Mouse (Mus musculus) heart, embryonic 10.5 days (tissue): ENCODE data around the gene Ankrd28. TPM values are rescaled to one million over a fixed set of nuclear protein-coding genes. Genes with fewer than 3 reads are reported as not detected.

Source experiments
- DNase-seq: peaks from one replicate; pipeline ENCODE4 v3.0.0-alpha.2; 2017; ENCODE audit warnings: low spot score
- H3K27ac ChIP-seq: fragments of 300-500 bp; sonication (generic); 2 replicates; pipeline ENCODE4 v1.5.1; 2016; ENCODE audit warnings: mild to moderate bottlenecking
- H3K27me3 ChIP-seq: fragments of 300-500 bp; sonication (generic); 2 replicates; pipeline ENCODE4 v1.6.1; 2016; ENCODE audit warnings: mild to moderate bottlenecking; ENCODE audit not compliant: poor library complexity, insufficient read depth, severe bottlenecking
- H3K36me3 ChIP-seq: fragments of 300-500 bp; sonication (generic); 2 replicates; pipeline ENCODE4 v1.6.1; 2016; ENCODE audit warnings: mild to moderate bottlenecking, moderate library complexity
- H3K4me1 ChIP-seq: fragments of 300-500 bp; sonication (generic); 2 replicates; pipeline ENCODE4 v1.6.1; 2016; ENCODE audit warnings: mild to moderate bottlenecking
- H3K4me3 ChIP-seq: fragments of 300-500 bp; sonication (generic); 2 replicates; pipeline ENCODE4 v1.5.1; 2016; ENCODE audit warnings: mild to moderate bottlenecking, moderate library complexity
- H3K9me3 ChIP-seq: fragments of 300-500 bp; sonication (generic); 2 replicates; pipeline ENCODE4 v1.6.1; 2016; ENCODE audit warnings: mild to moderate bottlenecking, moderate library complexity
- WGBS: fragments of 180-500 bp; shearing (Covaris S2); methylation state at CpG from one replicate; pipeline ENCODE4 v1.1.7; 2016; 5-methylcytosine and 5-hydroxymethylcytosine counted together
- polyA plus RNA-seq: library from polyadenylated mRNA; unstranded; fragments of >200 nt; fragmentation: Nextera tagmentation; extraction: Ambion mirVana; gene quantifications from 2 replicates; pipeline ENCODE4 v1.2.1, GENCODE M21; 2016

The Ankrd28 gene
- polyA plus RNA-seq, 1 experiment from 2014 or later, result 7.3 TPM

DNA sequence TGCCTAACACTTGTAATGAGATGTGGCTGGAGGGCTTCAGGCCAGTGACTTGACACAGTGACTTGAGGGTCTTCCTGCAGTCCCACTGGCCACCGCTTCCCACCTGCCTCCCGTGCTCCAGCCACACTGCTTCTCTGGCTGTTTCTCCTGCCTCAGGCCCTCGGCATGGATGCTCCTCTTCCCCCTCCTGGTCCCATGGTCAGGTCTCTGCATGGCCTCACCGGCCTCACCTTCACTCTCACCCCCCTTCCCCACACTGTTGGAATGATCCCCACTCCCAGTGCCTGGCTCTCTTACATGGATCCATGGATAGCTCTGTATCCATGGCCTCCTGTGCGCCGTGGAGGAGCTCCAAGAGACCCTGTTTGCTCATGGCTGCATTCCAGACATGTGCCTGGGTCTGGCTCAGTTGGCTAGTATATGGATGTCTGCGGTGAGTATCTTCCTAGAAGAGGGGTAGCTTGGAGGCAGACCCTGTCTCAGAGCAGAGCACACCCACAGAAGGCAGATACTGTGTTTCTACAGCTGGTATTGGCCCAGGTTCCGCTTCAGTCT, 172.2 kb downstream of the Ankrd28 start:
- Histone ChIP-seq H3K9me3 (no peaks in the 10 kb centered on the region), H3K27me3 (no peaks in the 10 kb centered on the region), H3K36me3 (no peaks in the 10 kb centered on the region), H3K27ac (peak overlapping the region; percentile 94), H3K4me1 (peaks cover 67% of the 10 kb centered on the region), H3K4me3 (no peak overlapping the region)
- WGBS, result 91% methylated on average over 8 of the region's 8 CpGs
- no peak for DNase-seq

DNA sequence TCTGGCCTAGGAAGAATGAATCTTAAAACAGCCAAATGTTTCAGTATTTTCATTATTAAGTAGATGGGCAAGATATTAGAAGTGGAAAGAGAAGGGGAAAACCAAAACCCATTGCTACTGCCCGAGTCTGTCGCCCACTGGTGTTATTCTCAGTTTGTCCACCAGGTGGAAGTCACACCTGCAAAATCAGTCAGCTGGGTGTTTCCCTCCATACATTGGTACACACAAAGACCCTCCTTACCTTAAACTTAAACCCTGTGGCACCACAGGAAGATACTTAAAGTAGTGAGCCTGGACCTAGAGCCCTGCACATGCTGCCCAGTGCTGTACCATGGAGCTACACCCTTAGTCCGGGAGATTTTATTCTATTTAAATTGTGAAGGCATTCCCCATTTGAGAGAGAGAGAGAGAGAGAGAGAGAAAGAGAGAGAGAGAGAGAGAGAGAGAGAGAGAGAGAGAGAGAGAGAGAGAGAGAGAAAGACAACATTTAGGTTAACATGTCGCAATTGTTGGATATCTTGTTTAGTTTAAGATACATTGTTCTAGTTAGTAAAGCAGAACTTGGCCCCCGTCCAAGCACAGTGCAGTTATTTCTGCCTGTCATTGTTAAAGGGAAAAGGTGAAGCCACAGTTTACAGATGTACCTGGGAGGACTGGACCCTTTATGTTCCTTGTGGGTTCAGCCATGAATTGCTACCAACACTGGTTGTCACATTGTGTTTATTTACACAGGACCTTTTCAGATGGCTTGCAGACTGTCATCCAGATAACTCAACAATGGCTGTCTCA, 173.4 kb downstream of the Ankrd28 start:
- Histone ChIP-seq H3K4me1 (peaks cover 66% of the 10 kb centered on the region), H3K4me3 (no peak overlapping the region), H3K36me3 (no peaks in the 10 kb centered on the region), H3K27ac (peak overlapping the region; percentile 65; the same call in 1 of the 2 replicates), H3K9me3 (no peaks in the 10 kb centered on the region), H3K27me3 (no peaks in the 10 kb centered on the region)
- DNase-seq, result no peak
- WGBS, result 40% methylated on average over 5 of the region's 5 CpGs

DNA sequence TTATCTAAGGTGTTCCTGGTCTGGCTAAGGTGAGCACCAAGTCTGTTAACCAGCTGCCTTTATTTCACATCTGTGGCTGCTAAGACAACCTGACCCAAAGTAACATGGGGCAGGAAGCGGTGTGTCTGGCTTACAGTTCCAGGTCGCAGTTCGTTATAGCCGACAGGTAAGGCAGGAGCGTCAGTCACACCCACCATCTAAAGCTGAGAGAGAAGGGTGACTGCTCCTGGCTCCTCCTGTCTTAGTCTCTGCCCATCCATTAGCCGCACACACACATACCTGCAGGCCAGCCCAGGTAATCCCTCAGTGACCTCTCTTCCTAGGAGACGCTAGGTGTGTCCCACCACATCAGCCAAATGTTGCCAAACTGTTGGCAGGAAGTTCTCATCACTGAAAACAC, 174.1 kb downstream of the Ankrd28 start:
- H3K36me3 ChIP-seq, result no peaks in the 10 kb centered on the region
- H3K9me3 ChIP-seq, result no peaks in the 10 kb centered on the region
- H3K4me3 ChIP-seq, result no peak overlapping the region
- DNase-seq, result no peak
- no peaks in the 10 kb centered on the region for H3K27me3 ChIP-seq
- peaks cover 64% of the 10 kb centered on the region for H3K4me1 ChIP-seq
- H3K27ac ChIP-seq, result no peak overlapping the region
- WGBS, result 68% methylated on average over 7 of the region's 7 CpGs

DNA sequence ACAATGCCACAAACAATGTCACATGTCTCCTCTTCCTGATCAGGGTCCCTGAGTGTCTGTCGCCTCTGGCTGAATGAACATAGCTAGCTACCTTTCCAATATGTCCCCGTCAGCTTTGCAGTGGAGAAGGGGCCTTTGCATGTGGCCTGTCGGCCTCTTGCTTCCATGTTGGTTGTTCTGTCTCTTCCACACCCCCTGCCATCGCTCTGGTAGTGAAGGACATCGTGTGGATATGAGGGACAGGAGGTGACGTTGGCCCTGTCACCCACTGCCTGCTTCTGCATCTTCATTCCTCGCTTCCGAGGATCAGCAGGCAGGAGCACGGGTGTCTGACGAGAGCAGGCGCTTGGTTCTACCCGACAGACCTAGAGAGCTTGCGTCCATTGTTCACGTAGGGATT, 175.0 kb downstream of the Ankrd28 start:
- H3K36me3 ChIP-seq, result peaks cover under 1% of the 10 kb centered on the region; the same call in 1 of the 2 replicates
- no peak overlapping the region for H3K4me3 ChIP-seq
- no peaks in the 10 kb centered on the region for H3K9me3 ChIP-seq
- 82% methylated on average over 14 of the region's 14 CpGs for WGBS
- no peak overlapping the region for H3K27ac ChIP-seq
- no peaks in the 10 kb centered on the region for H3K27me3 ChIP-seq
- no peak for DNase-seq
- peaks cover 60% of the 10 kb centered on the region for H3K4me1 ChIP-seq

DNA sequence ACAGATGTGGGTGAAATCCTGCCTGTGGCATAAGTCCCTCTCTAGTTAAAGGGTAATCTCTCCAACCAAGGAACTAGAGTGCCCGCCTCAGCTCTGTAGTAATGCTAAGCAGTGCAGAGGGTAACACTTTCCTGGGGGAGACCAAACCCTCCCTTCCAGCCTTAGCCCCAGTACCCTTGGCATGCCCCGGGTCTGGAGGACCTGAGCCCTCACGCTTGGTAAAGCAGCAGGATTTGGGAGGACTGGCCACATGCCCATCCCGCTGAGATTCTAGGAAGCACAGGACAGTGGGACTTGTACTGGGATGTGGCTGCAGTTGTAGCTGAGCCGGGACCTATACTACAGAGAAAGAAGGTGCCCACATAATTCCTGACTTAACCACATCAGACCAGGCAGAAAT, 175.6 kb downstream of the Ankrd28 start:
- H3K9me3 ChIP-seq, result no peaks in the 10 kb centered on the region
- DNase-seq, result no peak

DNA sequence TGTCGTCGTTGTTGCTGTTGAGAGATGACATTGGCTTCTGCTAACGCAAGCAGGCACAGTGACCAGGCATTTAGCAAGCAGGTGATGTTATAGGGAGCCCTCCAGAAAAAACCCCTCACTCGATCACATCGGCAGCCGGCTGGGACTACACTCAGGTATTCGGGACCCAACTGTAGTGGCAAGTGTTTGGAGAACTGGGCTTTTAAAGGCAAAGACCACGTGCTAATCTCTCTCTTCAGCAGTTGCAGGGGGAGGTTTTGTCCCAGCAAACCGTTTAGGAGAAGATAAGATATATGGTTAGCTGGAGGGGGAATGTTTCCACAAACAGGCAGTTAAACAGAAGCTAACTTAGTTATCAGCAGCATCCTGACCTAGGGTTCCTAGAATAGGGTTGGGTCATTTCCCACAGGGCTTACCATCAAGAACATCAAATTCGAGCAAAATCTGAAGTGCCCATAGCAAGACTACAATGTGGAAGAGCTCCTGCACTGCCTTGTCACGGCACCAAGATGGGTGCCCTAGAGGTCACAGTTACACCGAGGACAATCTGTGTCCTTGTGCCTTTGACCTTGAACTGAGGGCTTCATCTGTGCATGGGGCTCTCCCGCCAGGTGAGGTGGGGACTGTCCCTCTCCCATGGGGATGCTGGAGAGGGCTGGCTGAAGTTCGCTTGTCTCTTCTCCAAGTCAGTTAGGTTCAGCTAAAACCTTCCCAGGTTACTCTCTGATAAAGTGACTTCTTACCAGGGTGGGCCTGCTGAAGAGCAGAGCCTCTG, 177.2 kb downstream of the Ankrd28 start:
- Histone ChIP-seq H3K36me3 (peaks cover 2% of the 10 kb centered on the region; the same call in 1 of the 2 replicates), H3K9me3 (no peaks in the 10 kb centered on the region), H3K27ac (peak overlapping the region; percentile 42), H3K4me1 (peaks cover 41% of the 10 kb centered on the region), H3K4me3 (no peak overlapping the region), H3K27me3 (no peaks in the 10 kb centered on the region)
- WGBS, result 55% methylated on average over 14 of the region's 14 CpGs
- DNase-seq, result no peak

More for the DNA sequence above, 175.6 kb downstream of the Ankrd28 start:
- H3K4me1 ChIP-seq, result peaks cover 55% of the 10 kb centered on the region
- 87% methylated on average over 5 of the region's 5 CpGs for WGBS
- H3K27ac ChIP-seq, result no peak overlapping the region
- no peaks in the 10 kb centered on the region for H3K27me3 ChIP-seq
- no peak overlapping the region for H3K4me3 ChIP-seq
- H3K36me3 ChIP-seq, result peaks cover 2% of the 10 kb centered on the region; the same call in 1 of the 2 replicates

DNA sequence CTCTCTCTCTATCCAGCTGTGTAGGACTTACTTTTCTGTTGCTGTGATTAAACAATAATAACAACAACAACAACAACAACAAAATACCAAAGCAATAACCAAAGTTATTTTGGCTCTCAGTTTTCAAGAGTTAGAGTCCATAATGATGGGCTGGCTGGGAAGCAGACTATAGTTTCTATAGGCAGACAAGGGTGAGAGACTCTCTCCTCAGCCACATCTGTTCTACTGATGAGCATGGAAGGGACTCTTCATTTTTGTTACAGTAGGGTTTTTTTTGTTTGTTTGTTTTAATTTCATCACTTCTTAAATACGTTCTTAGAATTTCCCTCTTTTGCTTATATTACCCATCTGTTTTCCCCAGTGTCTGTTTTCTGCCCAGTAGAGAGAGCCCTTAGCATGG, 177.8 kb downstream of the Ankrd28 start:
- peak overlapping the region; percentile 42 for H3K27ac ChIP-seq
- H3K36me3 ChIP-seq, result peaks cover 2% of the 10 kb centered on the region; the same call in 1 of the 2 replicates
- WGBS, result 98% methylated on average over 1 of the region's 1 CpGs
- peaks cover 35% of the 10 kb centered on the region for H3K4me1 ChIP-seq
- no peaks in the 10 kb centered on the region for H3K27me3 ChIP-seq
- no peak for DNase-seq
- no peaks in the 10 kb centered on the region for H3K9me3 ChIP-seq
- no peak overlapping the region for H3K4me3 ChIP-seq

DNA sequence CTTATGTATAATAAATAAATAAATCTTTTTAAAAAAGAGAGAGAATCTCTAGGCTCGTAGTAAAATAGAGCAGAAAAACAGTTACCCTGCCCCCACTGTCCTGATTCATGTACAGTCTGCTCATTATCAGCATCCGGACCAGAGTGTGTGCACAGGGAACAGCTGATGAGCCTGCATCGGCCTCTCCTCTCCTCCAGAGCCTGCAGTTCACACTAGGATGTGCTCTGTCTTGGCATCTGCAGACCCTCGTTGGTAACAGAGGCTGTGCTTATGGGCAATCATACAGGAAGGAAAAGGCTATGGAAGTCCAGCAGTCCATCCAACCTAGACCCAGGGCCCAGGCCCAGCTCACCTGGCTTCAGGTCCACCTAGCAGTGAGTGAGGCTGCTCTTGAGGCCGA, 178.3 kb downstream of the Ankrd28 start:
- peaks cover 2% of the 10 kb centered on the region; the same call in 1 of the 2 replicates for H3K36me3 ChIP-seq
- H3K27me3 ChIP-seq, result no peaks in the 10 kb centered on the region
- no peak overlapping the region for H3K4me3 ChIP-seq
- H3K9me3 ChIP-seq, result no peaks in the 10 kb centered on the region
- no peak for DNase-seq
- WGBS, result 45% methylated on average over 5 of the region's 5 CpGs
- peak overlapping the region; percentile 31 for H3K27ac ChIP-seq
- peaks cover 30% of the 10 kb centered on the region for H3K4me1 ChIP-seq

DNA sequence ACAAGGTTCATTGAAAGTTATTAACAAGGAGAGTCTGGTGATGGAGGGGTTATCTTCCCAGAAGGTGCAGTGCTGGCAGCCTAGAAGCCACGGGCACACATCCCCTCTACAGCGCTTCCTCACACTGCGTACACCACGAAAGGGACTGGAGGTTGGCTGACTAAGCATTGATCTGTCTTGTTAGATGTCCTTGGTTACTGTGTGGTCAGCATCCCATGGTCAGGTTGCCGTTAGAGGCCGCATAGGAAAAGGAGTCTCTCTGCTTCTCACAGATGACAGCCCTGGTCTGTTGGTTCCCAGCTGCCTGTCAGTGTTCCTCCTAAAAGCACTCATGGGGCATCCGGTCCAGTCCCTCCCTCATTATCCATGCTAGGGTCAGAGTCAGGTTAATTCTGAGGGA, 179.2 kb downstream of the Ankrd28 start:
- Histone ChIP-seq H3K4me3 (no peak overlapping the region), H3K9me3 (no peaks in the 10 kb centered on the region), H3K4me1 (peaks cover 26% of the 10 kb centered on the region), H3K36me3 (peaks cover 2% of the 10 kb centered on the region; the same call in 1 of the 2 replicates), H3K27ac (peak overlapping the region; percentile 13; the same call in 1 of the 2 replicates), H3K27me3 (no peaks in the 10 kb centered on the region)
- no peak for DNase-seq
- 58% methylated on average over 7 of the region's 7 CpGs for WGBS

DNA sequence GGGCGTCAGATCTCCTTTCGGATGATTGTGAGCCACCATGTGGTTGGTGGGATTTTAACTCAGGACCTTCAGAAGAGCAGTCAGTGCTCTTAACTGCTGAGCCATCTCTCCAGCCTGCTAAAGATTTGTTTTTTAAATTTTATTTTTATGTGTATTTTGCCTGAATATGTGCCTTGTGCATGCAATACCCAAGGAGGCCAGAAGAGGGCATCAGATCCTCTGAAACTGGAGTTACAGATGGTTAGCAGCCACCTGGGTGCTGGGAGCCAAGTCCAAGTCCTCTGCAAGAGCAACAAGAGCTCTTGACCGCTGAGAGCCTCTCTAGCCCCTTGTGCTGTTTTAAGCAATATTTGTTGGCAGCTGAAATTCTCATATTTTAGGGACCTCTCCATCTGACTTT, 180.1 kb downstream of the Ankrd28 start:
- 92% methylated on average over 3 of the region's 3 CpGs for WGBS
- no peaks in the 10 kb centered on the region for H3K9me3 ChIP-seq
- no peak for DNase-seq

More for the DNA sequence above, 180.1 kb downstream of the Ankrd28 start:
- Histone ChIP-seq H3K27me3 (no peaks in the 10 kb centered on the region), H3K4me3 (no peak overlapping the region), H3K4me1 (peaks cover 26% of the 10 kb centered on the region), H3K27ac (no peak overlapping the region), H3K36me3 (peaks cover 2% of the 10 kb centered on the region; the same call in 1 of the 2 replicates)
